Mouse (Mus musculus): ENCODE data around the gene Mknk1.

Mknk1 gene

GRCm38 (mm10) chr4:115894281-115894680 is 55.3 kb downstream of the Mknk1 start:
- DNase-seq (ENCODE audit: low spot score in 2 of 2): no peak

DNA sequence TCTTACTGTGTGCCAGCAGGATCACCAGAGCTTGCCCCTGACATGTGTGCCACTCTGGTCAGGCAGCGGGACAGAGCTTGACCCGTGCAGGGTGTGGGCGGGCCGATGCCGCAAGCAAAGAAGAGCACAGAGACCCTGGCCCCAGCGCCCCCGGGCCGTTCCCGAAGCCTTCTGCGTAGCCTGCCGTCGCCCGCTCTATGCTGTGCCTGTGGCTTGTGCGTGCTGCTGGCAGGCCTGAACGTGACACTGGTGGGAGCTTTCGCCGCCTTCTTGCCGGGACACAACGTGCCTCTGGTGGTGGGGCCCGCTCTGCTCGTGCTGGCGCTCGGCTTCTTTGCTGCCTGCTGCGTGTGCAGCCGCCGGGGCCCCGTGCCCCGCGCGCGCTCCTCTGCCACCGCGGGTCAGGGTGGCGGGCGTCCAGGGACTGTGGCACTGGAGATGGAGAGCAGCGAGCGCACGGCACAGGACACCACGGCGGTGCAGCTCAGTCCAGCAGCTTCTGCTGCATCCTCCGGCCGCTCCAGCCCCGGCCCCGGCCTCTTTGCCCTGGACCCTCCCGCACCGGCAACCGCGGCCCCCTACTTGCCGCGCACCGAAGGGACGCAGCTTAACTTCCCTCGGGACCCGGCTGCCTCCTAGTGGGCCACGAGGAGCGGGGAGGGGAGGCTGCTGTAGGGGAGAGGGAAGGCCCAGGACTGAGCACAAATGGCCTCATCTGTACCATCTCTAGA is 59.1 kb downstream of the Mknk1 start:
- DNase-seq (ENCODE audit: low spot score in 2 of 2): no peak

DNA sequence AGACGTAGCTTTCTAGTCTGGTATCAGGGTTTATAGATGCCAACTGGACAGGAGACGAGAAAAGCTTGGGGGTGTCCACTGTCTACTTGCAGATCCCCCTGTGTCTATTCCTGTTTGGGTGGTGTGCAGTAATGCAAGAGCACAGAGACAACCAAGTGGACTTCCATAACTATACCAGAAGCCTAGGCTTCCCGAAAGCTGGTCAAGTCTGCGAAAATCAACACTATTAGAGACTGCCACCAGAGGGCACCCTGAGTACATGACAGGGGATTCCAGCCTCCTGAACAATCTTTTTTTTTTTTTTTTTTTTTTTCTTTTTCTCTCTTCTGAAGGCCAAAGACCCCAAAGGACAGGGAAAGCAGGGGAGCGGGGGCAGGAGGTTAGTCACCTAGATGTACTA is 63.8 kb downstream of the Mknk1 start:
- peak; percentile 73 to 85 for DNase-seq (ENCODE audit: low spot score in 2 of 2)

GRCm38 (mm10) chr4:115904375-115904774 is 65.4 kb downstream of the Mknk1 start:
- DNase-seq (ENCODE audit: low spot score in 2 of 2): no peak

DNA sequence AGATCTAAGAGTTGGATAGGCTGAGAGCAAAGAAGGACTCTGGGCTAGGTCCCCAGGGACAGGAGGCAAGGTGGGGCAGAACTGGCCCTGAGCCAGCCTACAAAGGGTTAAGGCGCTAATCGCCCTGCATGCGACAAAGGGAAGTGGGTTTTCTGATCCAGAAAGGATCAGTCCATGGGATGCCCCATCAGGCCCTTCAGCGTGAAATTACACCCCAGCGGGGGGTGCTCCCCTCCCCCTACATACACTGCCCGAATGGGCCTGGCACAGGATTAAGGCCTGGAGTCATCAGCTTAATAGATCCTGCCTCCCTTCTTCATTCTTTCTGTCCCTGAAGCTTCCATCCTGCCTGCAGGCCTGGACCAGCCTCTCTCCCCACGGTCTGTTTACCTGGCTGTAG is 66.7 kb downstream of the Mknk1 start:
- DNase-seq (ENCODE audit: low spot score in 2 of 2): no peak

- no peak for DNase-seq (ENCODE audit: low spot score in 2 of 2)
These were observed 67.8 kb downstream of the Mknk1 start for GRCm38 (mm10) chr4:115906791-115907190.

DNA sequence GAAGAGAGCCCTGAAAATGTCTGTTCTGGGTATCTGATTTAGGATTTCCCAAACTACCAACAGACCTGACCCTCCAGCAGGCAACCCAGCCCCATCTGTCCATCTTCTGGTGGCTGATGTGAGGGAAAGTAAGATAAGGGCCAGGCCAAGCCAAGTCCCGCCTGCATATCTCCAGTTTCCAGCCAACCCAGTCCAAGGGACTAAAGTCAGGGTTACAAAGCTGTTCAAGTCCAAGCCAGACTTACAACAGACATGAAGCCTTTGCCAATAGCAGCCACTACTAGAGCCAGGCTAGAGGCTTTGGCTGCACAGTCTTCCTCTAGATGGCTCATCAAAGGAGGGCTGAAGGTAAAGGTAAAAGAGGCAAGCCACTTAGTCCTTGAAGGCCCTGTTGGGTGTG is 69.0 kb downstream of the Mknk1 start:
- no peak for DNase-seq (ENCODE audit: low spot score in 2 of 2)

GRCm38 (mm10) chr4:115908641-115909040 is 69.6 kb downstream of the Mknk1 start:
- DNase-seq (ENCODE audit: low spot score in 2 of 2): no peak

DNA sequence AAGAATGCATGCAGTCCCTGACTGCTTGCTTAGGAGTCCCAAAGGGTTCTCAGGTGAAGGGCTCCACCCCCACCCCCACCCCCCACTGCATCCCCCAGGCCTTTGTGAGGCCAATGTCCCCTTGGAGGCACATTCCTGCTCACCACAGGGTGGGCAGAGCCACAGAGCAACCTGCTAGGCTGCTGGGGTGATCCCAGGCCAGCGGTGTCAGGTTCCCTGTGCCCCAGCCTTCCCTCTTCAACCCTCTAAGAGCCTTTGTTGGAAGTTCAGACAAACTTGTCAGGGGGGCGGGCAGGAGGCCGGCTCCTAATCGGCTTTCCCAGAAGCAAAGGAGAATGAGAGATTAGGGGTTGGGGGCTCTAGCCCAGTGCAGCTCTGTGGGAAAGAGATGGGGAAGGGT is 72.6 kb downstream of the Mknk1 start:
- DNase-seq (ENCODE audit: low spot score in 2 of 2): no peak

GRCm38 (mm10) chr4:115919911-115920310 is 80.9 kb downstream of the Mknk1 start:
- DNase-seq (ENCODE audit: low spot score in 2 of 2): no peak

DNA sequence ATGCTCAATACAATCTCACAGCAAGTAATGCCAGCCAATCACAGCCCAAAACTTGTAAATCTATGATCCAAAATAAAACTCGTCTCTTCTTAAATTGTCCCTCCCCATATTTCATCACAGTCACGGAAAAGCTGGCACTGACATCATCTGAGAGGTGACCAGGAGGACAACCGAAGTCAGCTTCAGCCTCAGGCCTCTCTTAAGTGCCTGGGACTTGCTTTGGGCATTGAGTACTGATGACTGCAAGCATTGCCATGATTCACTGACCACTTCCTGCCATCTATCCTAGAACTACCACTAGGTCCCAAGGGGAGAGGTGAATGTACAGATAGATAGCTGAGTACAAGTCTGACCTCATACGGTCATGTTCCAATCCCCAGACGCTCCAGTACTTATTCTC is 83.7 kb downstream of the Mknk1 start:
- no peak for DNase-seq (ENCODE audit: low spot score in 2 of 2)

DNA sequence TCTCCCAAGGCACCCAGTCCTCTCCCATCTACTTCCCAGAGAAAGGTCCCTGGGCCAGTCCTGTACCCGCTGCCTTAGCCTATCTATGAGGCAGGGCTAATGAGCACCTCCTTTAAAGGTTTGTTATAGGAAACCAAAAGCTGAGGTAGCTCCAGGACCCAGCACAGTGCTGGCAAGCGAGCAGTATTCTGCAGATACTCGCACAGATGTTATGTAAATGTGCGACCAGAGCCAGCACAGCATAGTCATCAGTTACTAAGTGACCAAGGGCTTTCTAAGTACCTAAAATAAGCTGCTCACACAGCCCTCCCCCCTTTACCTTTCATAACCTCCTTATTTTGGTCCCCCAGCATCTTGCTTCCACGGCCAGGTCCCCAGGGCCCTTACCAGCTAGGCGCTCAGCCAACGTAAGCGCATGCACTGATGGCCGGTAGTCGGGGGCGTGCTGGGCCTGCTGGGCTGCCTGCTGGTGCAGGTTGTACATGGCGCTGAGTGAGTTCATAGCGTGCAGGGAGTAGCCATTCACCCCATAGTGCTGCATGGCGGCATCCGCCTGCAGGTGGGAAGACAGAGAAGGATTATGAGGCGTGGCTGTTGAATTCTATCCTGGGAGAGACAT is 84.4 kb downstream of the Mknk1 start:
- no peak for DNase-seq (ENCODE audit: low spot score in 2 of 2)

- no peak for DNase-seq (ENCODE audit: low spot score in 2 of 2)
These were observed 88.6 kb downstream of the Mknk1 start for GRCm38 (mm10) chr4:115927637-115928036.
